Mouse (Mus musculus) kidney, postnatal 25 days (tissue): ENCODE measurements around the gene Retreg1.

ENCODE experiments used
- DNase-seq, 2 experiments: peaks; one replicate each; pipeline ENCODE4 v3.0.0; 2021; ENCODE audit warnings: mixed read lengths in 2 of 2

Retreg1 gene

DNA sequence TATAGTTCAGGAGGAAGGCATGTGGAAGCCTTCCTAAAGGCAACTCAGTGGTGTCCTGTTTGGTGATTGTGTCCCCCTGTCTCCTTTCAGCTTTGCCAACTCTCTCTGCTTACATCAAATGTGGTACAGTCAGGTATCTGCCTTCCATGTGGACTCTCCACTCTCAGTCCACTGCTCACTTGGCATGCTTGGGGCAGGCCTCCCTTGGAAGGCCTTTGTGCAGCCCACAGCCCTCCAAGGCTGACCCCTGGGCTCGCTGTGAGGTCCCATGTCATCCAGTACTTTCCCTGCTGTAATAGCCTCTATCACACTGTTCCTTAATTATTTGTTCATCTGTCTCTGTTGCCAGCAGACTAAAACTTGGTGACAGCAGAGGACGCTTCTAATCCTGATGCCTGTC, 79.0 kb downstream of the Retreg1 start:
- DNase-seq: peak; percentile 32 to 79

DNA sequence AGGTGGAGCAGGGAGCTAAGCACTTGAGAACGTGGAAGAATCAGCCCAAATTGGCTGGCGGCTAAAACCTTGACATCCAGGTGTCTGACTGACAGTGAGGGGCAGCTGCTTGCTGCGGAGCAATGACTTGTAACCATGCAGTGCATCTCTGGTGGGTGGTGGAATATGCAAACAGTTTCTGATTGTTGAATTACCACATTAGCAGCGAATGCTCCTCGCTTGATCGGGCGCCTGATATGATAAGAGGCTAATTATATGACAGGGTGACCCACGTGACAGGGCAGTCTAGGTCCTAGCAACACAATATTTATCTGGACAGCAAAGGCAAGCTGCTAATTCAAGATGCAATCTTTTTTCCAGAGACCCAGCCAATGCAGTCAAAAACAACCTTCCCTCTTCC, 80.9 kb downstream of the Retreg1 start:
- DNase-seq: peak in 1 of 2 experiments; percentile 35

DNA sequence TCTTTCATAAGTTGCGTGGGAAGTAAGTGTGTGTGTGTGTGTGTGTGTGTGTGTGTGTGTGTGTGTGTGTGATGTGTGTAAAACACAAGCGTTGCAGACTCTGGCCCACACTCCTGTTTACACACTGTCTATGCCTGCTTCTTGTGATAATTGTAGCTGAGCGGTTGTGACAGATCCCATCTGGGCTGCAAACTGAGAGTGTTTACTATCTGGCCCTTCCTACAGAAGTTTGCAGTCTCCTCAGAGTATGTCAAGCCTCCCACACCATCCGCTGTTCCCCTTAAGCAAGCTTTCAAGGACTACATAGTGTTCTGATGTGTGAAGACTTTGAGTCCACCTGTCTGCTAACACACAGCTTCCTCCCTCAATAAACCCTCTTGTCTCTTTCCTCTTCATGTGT, 83.2 kb downstream of the Retreg1 start:
- DNase-seq: no peak

DNA sequence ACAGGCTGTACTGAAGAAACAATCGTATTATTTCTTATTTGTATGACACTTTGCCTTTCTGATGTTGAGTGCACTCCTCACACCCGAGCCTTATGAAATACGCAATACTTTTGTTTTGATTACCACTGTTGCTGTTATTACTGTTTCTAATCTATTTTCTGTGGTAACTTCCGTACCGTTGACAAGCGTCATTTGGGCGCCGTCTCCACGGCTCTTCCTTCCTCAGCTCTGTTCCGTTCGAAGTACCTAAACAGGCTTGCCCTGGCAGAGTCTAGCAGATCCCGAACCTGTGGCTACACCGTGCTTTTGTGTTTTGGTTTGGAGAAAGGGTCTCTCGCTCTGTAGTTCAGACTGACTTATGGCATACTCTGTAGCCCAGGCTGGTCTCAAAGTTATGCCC, 84.1 kb downstream of the Retreg1 start:
- peak in 1 of 2 experiments; percentile 5 for DNase-seq

DNA sequence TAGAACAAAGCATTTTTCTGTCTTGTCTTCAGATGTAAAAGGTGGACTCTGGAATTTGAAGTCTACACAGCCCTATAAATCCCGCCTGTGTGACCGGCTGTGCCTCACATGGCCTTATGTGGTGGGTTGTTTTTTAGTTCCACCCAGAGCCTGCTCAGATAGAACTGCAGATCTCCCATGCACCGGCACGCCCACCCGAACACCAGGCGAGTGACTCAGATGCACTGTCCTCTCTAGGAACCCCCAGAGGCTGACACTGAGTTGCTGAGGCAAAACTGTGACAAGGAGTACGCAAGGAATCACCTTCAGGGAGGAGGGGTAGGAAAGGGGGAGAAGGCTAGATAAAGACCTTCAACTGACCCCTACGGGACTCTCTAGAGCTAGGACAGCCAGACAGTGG, 85.0 kb downstream of the Retreg1 start:
- peak in 1 of 2 experiments; percentile 34 for DNase-seq

DNA sequence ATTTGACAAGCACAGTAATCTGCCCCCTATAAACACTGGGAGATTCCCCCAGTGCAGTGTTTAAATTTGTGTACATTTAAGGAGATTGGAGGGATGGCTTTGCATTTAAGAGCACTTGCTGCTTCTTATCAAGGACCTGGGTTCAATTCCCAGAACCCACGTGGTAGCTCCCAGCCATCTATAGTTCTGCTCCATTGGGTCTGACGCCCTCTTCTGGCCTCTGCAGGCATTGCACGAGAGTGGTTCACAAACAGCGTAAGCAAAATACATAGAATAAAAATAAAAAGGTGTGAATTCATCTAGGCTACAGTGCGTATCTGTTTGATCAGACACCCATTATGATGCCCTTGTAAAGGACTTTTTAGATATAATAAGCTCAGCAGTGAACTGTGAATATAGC, 85.9 kb downstream of the Retreg1 start:
- DNase-seq: peak in 1 of 2 experiments; percentile 38

DNA sequence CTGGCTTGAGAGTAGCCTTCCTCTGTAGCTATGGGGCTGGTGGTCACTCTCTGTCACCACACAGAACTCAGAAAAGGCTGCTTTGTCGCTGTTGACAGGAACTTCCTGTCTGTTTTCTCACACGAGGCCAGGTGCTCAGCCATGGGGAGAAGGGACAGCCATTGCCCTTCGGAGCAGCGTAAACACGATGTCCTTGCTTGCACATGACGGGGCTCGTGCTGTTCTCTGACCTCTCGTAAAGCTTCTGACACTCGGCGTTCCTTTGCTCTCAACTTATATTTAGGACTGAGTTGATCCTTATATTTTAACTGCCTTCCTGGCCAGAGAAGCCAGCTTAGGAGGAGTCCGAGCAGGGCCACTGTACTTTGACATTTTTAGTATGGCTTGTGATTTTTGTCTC, 86.5 kb downstream of the Retreg1 start:
- DNase-seq: peak; percentile 48 to 85

DNA sequence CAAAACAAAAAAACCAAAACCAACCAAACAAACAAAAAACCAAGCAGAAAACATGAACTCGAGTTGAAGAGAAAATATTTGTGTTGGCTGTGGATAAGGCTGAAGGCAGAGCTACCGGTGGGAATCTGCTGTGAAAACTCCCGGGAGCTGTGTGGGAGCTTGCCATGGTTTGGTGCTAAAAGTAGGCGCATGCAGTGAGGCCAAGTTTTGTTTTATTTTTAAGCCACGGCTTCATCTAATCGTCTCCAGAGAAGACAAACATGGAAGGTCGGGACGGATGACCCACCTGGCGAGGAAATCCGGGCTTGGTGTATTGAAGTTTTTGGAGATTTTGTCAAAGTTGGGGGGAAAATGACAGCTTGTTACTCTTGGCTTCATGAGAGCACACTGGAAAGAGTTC, 87.0 kb downstream of the Retreg1 start:
- peak in 1 of 2 experiments; percentile 42 for DNase-seq

DNA sequence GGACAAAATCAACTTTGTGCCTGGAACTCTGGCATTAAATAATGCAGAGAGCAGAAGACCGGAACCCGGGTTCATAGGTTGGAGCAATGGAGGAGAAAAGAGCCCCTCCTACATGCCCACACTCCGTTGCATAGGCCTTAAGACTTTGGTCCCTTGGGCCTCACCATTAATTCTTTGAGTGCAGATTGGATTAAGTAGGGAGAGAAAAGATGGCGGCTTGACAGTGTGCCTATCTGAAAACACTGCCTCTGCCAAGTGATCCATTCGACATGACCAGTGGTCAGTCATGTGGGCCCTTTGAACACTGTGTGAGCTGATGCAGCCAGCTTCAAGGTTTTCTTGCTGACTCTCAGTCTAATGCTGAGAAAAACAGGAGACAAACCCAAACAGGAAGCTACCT, 87.7 kb downstream of the Retreg1 start:
- peak; percentile 54 to 76 for DNase-seq

DNA sequence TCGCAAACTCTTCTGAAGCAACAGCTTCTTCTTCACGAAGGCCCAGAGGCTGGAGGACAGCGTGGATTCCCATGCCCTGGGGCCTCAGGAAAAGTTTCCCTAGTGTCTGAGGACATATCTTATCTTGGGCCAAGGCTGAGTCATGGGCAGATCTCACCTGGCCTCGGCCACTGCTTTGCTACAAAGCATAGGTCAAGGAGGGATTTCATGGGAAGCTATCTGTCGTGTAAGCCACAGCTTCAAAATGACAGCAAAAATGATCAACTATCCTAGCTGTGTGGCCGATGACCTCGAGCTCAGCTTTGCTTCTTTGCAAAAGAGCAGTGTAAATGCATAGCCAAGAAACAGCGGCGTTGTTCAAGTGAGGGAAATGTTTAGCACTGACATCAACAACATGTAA, 89.5 kb downstream of the Retreg1 start:
- no peak for DNase-seq

DNA sequence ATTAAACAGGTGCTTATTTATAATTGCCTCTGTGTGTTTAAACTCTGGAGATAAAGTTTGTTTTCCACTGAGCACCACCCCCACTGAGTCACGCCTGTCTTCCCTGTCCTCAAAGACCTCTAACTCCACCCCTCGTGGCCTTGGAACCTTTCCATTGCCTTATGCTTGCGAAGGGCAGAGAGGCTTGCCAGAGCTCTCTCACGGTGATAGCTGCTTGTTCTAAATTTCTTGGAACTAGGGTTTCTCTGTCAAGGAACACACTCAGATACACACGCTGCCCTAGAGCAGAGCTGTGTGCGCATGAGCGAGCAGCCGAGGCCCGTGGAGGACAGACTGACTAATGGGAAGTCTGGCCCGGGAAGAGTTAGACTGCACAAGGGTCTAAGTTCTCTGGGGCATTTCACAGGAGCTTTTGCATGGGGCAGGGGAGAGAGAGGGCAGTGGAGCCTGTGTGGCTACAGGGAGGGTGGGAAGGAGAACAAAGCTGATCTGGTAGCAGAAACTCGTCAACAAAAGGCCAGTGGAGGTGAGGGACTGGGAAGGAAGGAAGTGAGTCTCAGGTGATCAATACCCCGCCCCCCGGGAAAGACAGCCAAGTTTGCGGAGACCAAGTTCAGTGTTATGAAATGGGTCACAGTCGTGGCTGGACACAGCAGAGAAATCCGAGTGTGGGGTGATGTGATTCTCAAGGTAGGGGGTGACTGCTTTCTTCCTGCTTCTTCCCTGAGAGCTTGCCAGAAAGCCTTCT, 90.1 kb downstream of the Retreg1 start:
- DNase-seq: peak; percentile 90 to 95

DNA sequence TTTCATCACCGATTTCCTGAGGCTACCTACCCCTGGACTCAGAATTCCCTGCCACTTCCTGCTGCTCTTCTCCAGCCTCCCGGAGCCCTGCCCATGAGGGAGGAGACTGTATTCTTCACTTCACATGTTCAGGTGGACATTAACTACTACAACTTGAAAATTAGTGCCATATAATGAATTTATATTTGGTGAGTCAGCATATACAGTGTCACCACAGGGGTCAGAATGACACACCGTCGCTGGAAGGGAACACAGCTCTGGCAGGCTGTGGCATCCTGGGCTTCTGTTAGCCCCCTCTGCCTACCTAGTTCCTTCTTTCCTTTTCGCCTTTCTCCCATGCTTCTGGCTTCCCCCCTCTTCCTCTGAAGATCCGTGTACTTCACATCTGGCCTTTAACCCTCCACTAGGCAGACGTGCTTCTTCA, 90.7 kb downstream of the Retreg1 start:
- DNase-seq: peak in 1 of 2 experiments; percentile 49

DNA sequence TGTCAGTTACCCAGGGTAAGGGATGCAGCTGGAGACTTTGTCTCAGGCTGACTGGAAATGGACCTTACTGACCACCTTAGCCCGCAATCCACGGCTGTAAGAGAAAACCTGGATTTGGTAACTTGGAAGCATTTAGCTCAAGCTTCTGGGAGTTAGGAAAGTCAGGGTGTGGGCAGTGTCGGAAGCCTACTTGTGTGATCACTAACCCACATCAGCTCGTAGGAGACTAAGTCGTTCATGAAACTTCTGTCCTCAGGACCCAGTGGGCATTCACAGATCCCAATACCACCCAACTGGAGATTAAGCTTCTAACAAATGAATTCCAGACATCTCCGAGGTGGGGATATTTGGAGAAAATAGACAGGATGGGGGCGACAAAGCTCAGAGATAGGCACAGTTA, 91.4 kb downstream of the Retreg1 start:
- DNase-seq: peak in 1 of 2 experiments; percentile 27

DNA sequence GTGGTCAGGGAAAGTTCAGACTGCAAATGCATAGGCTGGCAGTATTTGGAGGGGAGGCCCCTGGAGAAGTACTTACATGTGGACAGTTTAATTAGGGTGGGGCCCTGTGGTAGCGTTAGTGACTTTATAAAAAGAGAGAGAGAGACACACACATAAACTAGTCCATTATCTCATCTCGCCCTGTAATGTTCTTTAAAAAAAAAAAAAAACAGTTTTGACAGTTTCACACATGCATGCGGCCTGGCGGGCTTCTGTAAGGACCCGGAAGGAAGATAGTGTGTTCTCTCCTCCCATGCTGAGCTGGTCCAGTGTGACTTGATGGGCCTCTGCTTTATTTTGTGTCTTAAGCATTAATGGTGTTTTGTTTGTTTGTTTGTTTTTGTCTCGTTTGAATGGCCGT, 95.5 kb downstream of the Retreg1 start:
- DNase-seq: peak in 1 of 2 experiments; percentile 7

DNA sequence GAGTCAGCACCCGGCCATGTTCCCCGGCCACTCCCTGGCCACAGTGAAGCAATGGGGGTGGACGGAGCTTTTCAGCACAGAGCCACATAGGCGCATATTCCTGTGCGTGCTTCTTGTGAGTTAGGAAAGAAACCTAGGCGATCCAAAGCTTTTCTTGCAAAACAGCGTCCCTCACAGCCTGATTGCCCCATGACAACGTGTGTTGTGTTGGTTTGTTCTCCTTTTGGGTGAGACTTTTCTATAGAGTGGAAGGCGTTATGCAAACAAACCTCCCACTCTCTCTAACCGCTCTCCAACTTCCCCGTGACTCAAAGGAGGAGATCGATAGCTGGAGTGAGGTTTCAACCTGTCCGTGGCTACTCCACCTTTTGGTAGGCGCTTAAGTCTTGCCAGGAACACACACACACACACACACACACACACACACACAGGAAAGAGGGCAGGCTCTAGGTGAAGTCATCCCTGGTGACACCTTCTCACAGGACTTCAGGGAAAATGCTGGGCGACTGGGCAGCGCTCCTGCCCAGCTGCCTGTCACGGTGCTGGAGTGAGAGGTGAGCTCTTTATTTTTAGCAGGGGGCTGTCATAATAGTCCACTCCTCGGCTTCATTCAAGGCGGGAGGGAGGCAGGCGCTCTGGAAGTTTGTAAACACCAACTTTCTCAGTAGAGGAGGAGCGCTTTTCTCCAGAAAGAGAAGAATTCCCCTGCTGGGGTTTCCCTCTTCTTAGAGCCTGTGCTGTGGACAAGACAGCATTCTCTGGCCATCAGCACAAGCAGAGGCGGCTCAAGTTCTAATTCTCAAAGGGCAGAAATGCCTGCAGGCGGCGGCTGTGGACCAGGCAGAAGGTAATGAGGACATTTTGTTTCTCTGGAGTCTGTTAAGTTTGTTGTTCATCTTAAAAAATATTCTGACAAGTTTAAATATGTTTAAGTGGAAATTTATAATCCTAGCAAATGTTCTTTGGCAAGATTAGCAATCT, 97.7 kb downstream of the Retreg1 start:
- peak; percentile 43 to 78 for DNase-seq

DNA sequence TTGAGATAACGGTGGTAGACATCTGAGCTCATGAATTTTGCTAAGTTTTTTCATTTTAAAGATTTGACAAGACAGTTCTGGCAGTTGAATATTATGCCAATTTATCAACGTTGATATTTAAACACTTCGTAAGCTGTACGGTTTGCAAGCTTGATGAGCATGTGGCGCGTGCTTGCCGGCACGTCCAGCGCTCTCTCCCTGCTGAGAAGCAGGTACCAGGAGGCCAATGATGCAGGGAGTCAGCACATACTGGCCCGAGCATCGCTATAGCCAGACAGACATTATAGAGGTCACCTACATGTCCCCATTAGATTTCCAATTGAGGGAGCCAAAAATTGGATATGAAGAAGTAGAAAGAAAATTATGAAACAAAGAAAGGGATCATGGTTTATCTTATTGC, 98.5 kb downstream of the Retreg1 start:
- no peak for DNase-seq

DNA sequence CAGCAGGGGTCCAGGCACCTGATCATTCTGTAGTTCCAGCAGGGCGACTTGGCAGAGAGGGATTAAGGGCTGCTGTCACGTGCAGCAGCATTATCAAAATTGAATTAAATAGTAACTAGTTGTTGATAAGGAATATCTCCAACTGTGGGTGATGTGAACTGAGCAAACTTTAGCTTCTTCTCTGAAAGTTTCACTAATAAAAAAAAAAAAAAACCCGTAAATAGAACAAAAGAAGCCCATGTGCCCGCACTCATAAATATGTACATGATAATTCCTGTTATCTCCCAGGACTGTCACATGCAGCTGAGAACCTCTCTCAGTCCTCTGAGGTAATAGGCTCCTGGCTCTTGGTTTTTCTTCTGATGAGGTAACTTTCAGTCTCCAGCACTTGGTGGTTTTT, 99.4 kb downstream of the Retreg1 start:
- DNase-seq: peak in 1 of 2 experiments; percentile 37

DNA sequence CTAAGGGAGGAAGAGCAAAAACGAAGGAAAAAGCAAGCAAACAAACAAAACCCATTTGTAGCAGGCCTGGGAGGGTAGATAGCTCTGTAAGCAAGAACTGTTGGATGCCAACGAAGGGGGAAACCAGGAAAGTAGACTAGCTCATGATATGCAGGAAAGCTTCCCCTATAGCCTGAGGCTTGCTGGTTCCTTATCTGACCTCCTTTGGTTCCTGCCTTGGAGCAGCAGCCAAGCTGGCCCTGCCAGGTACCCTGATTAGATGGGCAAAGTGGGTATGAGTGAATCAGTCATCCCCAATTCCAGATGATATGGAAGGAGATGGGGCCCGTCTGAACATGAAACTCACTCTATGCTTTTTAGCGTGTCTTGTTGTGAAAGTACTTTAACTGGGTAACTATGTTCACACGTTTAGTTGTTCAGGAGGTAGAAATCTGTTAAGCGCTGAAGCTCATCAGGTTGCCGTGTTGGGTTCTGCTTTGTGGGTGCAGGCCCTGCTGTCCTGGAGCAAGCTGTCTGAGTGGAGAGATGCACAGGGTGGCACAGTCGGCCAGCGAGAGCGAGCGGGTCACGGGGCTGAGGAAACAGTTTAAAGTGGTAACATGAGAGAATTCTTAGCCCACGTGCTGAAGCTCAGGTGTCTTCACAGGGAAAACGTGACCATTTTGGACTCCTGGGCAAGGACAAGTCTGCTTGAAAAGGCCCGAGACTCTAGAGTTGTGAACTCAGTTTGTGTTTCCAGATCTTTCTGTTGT, 100.6 kb downstream of the Retreg1 start:
- DNase-seq: peak; percentile 53 to 82

DNA sequence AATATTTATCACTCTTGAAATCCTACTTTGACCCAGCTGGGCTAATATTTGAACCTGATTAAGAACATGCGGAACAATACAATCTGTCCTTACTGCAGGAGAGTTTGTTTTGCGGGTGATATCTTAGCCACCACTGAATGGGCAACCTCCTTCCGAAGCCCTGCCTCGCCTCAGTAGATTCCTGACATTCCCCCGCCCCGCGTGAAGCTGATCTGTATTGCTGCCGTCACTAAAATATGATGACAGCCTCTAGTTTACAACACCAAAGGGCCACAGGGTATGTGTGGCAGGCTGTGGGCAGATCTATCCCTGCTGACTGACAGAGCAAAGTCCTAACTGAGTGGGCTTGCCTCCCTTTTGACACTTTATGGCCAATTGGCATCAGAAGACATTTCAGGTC, 102.2 kb downstream of the Retreg1 start:
- DNase-seq: peak; percentile 42 to 85

DNA sequence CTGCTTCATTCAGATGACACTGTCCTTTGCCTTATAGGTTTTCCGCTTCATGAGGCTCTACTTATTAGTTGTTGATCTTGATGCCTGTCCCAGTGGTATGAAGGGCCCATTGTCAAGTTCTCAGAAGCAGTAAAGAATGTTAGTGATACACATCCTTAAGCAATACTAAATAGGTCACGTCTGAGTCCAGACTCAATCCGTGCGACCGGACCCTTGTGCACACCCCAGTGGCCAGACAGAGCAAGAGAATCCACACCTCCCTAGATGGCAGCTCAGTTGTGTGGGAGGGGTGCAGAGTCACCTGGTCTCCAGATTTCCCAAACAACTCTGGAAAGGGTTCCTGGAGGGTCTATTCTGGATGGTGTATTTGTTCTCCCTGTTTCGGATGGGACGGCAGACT, 103.5 kb downstream of the Retreg1 start:
- no peak for DNase-seq

DNA sequence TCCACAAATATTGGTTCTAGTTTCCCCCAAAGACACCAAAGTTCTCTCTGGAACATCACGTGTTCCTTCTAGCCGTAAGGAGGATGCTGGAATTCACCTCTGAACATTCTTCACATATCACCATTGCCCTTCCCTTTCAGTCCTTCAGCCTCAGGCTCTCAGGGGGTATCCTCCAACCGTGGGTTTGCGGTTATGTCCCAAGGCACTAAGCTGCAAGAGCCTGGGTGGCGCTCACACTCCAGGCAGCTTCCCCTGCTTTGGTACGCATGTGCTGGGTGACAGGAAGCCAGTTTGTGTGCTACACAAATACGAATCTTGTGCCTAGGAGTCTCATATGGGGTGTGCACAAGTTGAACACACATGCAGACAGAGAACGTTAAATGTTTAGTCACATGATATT, 104.4 kb downstream of the Retreg1 start:
- DNase-seq: no peak

DNA sequence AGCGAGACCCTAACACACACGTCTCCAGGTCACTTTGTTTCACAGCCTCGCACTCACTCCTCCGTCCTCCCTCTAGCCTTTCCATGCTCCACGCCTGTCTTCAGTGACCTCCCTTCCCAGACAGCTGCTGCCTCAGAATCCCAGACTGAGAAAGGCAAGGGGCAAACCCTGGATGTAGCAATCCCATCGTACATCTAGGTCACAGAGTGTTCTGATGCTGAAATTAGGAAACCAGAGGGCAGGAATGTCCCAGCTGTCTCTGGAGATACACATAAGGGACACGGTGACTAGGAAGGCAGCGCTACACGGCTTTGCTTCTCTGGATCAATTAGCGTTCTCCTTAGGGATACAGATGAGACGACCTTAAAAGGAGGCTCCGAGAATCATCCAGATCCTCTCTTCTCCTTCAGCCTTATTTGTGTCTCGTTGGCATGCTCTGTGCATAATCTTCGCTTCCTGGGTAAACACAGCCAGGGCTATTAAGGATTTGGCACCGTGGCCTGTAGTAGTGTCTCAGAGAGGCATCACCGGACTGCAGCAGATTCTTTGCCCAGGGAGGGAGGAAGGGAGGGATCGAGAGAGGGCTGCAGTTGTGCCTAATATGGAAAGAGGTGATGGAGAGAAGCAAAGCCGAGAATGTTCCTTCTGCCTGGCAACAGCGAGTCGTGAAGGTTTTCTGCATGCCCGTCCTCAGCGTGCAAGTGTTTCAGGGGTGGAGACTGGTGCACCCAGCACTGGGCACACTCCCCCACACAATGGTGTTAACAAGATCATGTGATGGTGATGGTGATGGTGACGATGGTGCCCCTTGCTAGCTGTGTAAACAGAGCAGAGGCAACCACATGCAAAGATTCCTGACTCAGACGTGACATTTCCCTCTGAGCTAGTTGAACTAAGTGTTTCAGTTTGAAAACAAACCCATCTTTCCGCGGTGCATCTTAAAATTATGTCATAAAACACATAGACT, 105.6 kb downstream of the Retreg1 start:
- peak in 1 of 2 experiments; percentile 53 for DNase-seq
